Mouse (Mus musculus) right cerebral cortex, postnatal 10 days (tissue): ENCODE measurements around the gene Zeb2.
A peak's percentile ranks its signal among the peaks of the same experiment; 100 is the strongest.

Source experiments
- DNase-seq, 2 experiments: peaks; one replicate each; pipeline ENCODE4 v3.0.0; 2021; ENCODE audit warnings: low spot score in 2 of 2

The Zeb2 gene

DNA sequence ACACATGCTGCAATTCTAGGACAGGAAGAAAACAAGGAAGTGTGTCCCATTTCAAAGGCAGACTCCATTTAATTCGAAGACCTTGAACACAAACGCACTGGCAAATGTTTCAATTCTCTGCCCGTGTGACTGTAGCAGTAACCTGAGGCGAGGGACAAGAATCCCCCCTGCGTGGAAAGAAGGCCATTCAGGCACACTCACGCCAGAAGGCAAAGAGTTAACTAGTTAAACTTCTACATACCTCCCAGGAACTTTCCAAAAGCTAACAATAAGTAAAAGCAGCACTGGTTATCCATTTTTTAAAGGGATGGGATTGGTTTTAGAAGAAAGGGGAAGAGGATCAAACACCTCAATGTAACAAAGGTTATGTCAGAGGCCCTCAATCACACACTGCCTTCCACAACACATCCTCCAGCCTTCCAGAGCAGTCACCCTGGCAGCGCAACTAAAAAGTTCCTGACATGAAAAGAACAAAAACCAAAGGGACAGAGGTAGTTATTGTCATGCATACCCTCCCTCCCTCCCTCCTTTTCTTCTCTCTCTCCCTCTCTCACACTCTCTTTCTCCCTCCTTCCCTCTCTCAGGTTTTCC lies 53.8 kb downstream of the Zeb2 start:
- peak in 1 of 2 experiments; percentile 29 for DNase-seq

GRCm38 (mm10) chr2:45062136-45062535 lies 55.1 kb downstream of the Zeb2 start:
- DNase-seq, result no peak

GRCm38 (mm10) chr2:45060768-45061167 lies 56.4 kb downstream of the Zeb2 start:
- DNase-seq, result peak; percentile 66 to 80

DNA sequence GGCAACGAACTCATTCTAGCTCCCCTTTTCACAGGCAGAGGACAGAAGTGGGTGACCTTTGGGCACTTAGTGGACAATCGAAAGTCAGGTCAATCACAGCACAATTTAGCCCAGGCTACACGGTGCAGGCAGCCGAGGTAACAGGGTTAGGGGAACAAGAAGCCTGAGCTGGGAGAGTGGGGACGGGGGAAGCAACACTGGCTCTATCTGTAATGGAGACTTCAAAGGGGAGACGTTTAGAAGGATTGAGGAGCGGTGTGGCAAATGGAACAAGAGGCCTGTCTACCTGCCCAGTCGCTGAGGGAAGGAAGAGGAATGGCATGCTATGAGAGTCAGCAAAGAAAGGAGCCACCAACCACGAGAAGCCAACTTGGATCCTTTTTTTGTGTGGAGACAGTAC lies 57.0 kb downstream of the Zeb2 start:
- DNase-seq, result peak in 1 of 2 experiments; percentile 33

- no peak for DNase-seq
Measured at GRCm38 (mm10) chr2:45059599-45059998, 57.6 kb downstream of the Zeb2 start.

- DNase-seq, result no peak
Measured at GRCm38 (mm10) chr2:45059010-45059409, 58.2 kb downstream of the Zeb2 start.

- DNase-seq, result no peak
Measured at GRCm38 (mm10) chr2:45058183-45058582, 59.0 kb downstream of the Zeb2 start.

GRCm38 (mm10) chr2:45056856-45057562 lies 60.2 kb downstream of the Zeb2 start:
- DNase-seq, result no peak

- no peak for DNase-seq
Measured at GRCm38 (mm10) chr2:45055926-45056325, 61.3 kb downstream of the Zeb2 start.

- DNase-seq, result no peak
Measured at GRCm38 (mm10) chr2:45055034-45055615, 62.1 kb downstream of the Zeb2 start.

DNA sequence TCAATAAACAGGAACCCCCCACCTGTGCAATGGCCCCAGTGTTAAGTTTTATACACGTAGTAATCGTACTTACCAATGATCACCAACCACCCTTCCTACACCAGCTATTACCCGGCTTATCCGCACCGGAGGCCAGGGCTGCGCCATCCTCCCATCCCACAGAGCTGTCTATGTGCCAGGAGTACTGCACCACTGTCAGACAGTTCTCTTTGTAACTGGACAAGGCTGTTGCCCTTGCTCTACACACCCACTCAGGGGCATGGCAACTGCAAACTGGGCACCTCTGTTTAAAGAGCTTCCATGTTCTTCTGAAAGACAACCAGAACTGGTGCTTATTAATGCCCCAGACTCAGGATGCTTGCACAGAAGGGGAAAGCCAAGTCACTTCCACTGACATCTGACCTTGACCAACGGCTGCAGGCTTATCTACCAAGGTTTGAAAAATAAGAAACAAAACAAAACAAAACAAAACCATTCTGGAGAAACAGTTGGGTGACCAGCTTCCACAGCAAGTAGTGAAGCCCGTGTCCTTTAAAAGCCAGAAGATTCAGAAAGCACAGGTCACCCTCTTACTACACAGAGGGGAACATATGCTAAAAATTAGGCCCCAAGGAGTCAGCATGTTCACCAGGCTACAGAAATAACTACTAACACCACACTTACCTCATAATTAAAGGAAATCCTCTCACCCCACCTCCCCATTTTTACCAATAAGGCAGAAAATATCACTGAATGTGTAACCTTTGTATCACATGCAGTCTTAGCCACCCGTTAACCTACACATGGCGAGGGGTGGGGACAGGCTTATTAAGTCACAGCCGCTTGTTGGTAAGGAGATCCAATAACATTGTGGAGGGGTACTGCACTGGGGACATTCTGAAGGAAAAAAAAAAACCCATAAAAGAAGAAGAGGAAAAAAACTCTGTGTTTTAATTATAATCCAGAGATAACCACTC lies 62.8 kb downstream of the Zeb2 start:
- DNase-seq, result no peak

DNA sequence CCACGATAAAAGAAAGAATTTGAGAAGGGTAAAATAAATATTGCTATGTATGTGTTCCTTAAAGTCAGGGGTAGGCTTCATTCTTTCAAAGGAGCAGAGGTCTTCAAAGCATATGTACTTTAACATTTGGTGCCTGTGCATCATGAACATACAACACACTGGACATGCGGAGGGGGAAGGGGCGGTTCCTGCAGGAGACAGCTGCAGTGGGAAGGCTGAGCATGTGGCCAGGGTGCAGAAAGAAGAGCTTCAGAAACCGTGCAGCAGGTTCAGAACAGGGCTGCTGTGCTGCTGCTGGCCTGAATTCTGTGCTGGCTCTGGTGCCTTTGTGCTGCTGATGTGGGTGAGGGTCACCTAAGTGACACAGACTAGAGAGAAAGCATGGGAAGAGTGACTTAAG lies 64.6 kb downstream of the Zeb2 start:
- no peak for DNase-seq

DNA sequence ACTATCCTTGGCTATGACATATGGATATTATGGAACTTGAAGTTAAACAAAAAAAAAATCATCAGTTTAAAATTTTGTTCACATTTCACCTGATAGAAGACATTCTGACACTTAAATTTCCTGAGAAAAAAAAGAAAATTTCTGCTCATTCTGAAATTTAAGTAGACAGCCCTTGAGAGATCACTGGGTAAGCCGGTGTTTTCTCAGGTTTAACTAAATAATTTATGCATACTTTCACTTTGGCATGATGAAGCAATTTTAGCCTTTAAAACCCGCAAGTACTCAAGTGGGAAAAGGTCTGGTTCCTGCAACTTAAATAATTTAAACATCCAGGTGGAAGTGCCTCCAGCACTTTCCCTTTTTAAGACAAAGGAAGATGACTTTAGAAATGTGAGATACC lies 65.9 kb downstream of the Zeb2 start:
- DNase-seq, result no peak

GRCm38 (mm10) chr2:45049923-45050322 lies 67.3 kb downstream of the Zeb2 start:
- no peak for DNase-seq

DNA sequence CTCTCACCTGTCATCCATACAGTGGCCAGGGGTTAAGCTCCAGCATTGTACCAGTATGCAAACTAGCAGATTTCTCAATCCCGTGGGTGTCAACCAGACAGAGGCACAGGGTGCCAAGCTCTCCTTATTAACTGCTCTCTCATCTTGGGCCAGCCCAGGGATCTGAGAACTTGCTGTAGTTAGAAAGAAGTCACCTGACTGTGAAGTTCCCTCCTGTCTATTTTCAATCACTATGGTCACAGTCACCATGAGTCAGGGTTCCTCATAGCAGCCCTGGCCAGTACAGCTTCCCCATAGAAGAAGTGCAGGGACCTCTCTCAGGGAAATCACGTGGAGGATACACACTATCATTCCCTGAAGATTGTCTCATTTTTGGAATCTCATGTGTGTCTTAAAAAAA lies 67.9 kb downstream of the Zeb2 start:
- no peak for DNase-seq

- peak in 1 of 2 experiments; percentile 23 for DNase-seq
Measured at GRCm38 (mm10) chr2:45040706-45041312, 76.4 kb downstream of the Zeb2 start.

- no peak for DNase-seq
Measured at GRCm38 (mm10) chr2:45039503-45039902, 77.7 kb downstream of the Zeb2 start.

DNA sequence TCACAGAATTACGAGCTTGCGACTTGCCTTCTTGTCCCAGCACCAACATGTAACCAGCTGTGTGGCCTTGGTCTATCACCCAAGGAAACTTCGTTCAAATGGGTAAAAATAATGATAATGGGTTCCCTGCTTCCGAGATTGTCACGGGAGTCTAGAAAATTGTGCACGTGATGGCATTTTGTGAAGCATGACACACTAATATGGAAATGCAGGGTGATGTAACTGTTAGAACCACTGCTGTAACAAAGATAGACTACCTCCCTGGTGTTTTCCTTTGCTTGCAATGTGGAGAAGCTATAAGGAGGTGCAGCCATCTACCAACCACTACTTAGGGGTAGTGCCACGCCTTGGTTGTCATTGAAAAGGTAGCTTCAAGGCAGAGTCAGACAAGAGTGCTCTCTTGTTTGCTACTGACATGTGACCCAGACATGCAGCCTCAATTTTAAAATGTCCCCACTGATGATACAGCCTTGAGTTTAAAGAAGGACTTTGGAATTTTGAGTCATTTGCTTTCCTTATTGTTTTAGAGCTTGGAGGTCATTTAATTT lies 89.0 kb downstream of the Zeb2 start:
- DNase-seq, result no peak

DNA sequence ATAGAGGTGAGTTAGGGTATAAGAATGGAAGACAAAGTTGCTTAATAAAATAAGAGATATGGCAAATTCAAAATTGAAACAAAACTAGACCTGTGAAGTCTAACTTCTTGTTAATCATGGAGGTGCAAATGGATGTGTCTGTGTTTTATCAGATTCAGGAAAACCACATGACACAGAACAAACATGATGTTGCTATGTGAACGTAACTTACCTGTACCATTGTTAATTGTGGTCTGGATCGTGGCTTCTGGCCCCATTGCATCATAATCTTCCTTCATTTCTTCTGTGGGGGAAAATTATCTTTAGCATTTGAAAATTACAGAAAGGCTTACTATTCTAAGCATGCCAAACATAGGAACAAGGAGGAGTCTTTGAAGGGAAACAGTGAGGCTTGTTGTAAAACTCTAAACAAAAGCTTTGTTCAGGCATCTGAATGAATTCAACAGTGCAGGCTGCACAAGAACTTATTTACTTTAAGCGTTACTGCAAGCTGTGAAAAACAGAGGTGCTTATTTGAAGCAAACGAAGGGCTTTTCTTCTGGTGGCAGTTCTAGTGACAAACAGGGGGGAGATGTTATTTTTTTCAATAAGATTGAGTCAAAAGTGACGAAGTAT lies 99.9 kb downstream of the Zeb2 start:
- no peak for DNase-seq

GRCm38 (mm10) chr2:45013325-45013724 lies 103.9 kb downstream of the Zeb2 start:
- no peak for DNase-seq

DNA sequence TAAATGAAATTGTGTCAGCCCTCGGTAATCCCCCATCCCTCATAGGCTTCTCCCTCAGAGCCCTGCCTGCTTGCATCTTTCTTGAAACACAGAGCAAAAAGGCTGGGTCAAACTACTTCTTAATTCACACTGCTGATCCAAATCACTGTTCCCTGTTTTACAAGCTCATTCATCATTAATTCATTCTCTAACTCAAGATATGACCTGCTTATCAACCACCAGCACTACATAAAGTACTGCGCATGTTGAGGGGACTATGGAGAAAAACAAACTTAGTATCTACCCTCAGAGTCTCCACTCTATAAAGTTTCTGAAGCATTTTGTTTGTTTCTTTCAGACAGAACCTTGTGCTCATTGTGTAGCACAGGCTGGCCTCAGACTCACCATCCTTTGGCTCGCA lies 104.5 kb downstream of the Zeb2 start:
- no peak for DNase-seq
